Mouse (Mus musculus) embryonic facial prominence, embryonic 11.5 days (tissue): ENCODE measurements around the gene Prkaca. TPM values are rescaled to one million over a fixed set of nuclear protein-coding genes. Genes with fewer than 3 reads are reported as not detected.

Experiments used
- ATAC-seq: fragments of 200-750 bp; cut with Nextera tagmentation; replicated peaks from 2 replicates; pipeline ENCODE4 v1.8.0; 2017; ENCODE audit warnings: low read depth; ENCODE audit not compliant: insufficient number of reproducible peaks, low FRiP score, low TSS enrichment
- DNase-seq: peaks from one replicate; pipeline ENCODE4 v3.0.0-alpha.2; 2015; ENCODE audit warnings: low spot score
- H3K27ac ChIP-seq: fragments of 300-500 bp; sonication (generic); replicated peaks from 2 replicates; pipeline ENCODE4 v1.5.1; 2014; ENCODE audit warnings: mild to moderate bottlenecking, low read depth, low read length, control low read depth
- H3K27me3 ChIP-seq: fragments of 300-500 bp; sonication (generic); 2 replicates; pipeline ENCODE4 v1.6.1; 2014; ENCODE audit warnings: mild to moderate bottlenecking, low read length, moderate library complexity, mixed read lengths; ENCODE audit not compliant: control insufficient read depth, insufficient read depth
- H3K36me3 ChIP-seq: fragments of 300-500 bp; sonication (generic); replicated peaks from 2 replicates; pipeline ENCODE4 v1.6.1; 2014; ENCODE audit warnings: low read depth, mild to moderate bottlenecking, low read length, moderate library complexity, mixed read lengths; ENCODE audit not compliant: control insufficient read depth, insufficient read depth
- H3K4me1 ChIP-seq: fragments of 300-500 bp; sonication (generic); 2 replicates; pipeline ENCODE4 v1.6.1; 2014; ENCODE audit warnings: low read length, mixed read lengths; ENCODE audit not compliant: control insufficient read depth, insufficient read depth
- H3K4me2 ChIP-seq: fragments of 300-500 bp; sonication (generic); 2 replicates; pipeline ENCODE4 v1.6.1; 2014; ENCODE audit warnings: low read depth, mild to moderate bottlenecking, control low read depth, low read length, moderate library complexity
- H3K4me3 ChIP-seq: fragments of 300-500 bp; sonication (generic); 2 replicates; pipeline ENCODE4 v1.5.1; 2014; ENCODE audit warnings: low read depth, low read length, control low read depth
- H3K9ac ChIP-seq: fragments of 300-500 bp; sonication (generic); replicated peaks from 2 replicates; pipeline ENCODE4 v1.6.1; 2014; ENCODE audit warnings: mild to moderate bottlenecking, control low read depth, low read length
- H3K9me3 ChIP-seq: fragments of 300-500 bp; sonication (generic); replicated peaks from 2 replicates; pipeline ENCODE4 v1.6.1; 2016; ENCODE audit warnings: mild to moderate bottlenecking, low read length, inconsistent platforms, mixed read lengths; ENCODE audit not compliant: control insufficient read depth
- WGBS: fragments of 180-500 bp; shearing (Covaris S2); extraction: QIAGEN DNeasy Blood & Tissue Kit; methylation state at CpG from one replicate; pipeline ENCODE4 v1.1.7; 2014; 5-methylcytosine and 5-hydroxymethylcytosine counted together
- polyA plus RNA-seq: library from polyadenylated mRNA; unstranded; fragments of >200 nt; fragmentation: Nextera tagmentation; extraction: Ambion mirVana; gene quantifications from 2 replicates; pipeline ENCODE4 v1.2.1, GENCODE M21; 2014

Prkaca gene
- polyA plus RNA-seq, 1 experiment from 2014 or later = 138 TPM

GRCm38 (mm10) chr8:84027449-84027848 lies 54.7 kb downstream of the Prkaca start:
- peaks cover 11% of the 10 kb centered on the region for H3K27me3 ChIP-seq
- no peak for DNase-seq
- no peak for ATAC-seq

GRCm38 (mm10) chr8:84029272-84029671 lies 56.5 kb downstream of the Prkaca start:
- H3K27me3 ChIP-seq = peaks cover 11% of the 10 kb centered on the region
- WGBS = 96% methylated on average over 5 of the region's 5 CpGs

More at GRCm38 (mm10) chr8:84027449-84027848, 54.7 kb downstream of the Prkaca start:
- no peaks in the 10 kb centered on the region for H3K36me3 ChIP-seq
- H3K9me3 ChIP-seq = no peaks in the 10 kb centered on the region
- no peaks in the 10 kb centered on the region for H3K4me1 ChIP-seq
- H3K9ac ChIP-seq = no peak overlapping the region
- no peak overlapping the region for H3K4me2 ChIP-seq
- H3K27ac ChIP-seq = no peak overlapping the region
- no peak overlapping the region for H3K4me3 ChIP-seq
- 10% methylated on average over 10 of the region's 10 CpGs for WGBS

GRCm38 (mm10) chr8:84032777-84033176 lies 60.0 kb downstream of the Prkaca start:
- H3K9me3 ChIP-seq = no peaks in the 10 kb centered on the region
- no peak for DNase-seq
- H3K27me3 ChIP-seq = no peaks in the 10 kb centered on the region
- H3K4me3 ChIP-seq = no peak overlapping the region
- WGBS = 79% methylated on average over 4 of the region's 4 CpGs
- H3K9ac ChIP-seq = no peak overlapping the region
- ATAC-seq = no peak
- H3K27ac ChIP-seq = no peak overlapping the region
- H3K4me2 ChIP-seq = no peak overlapping the region
- no peaks in the 10 kb centered on the region for H3K36me3 ChIP-seq
- no peaks in the 10 kb centered on the region for H3K4me1 ChIP-seq

More at GRCm38 (mm10) chr8:84029272-84029671, 56.5 kb downstream of the Prkaca start:
- DNase-seq (no peak), ATAC-seq (no peak)
- H3K9ac ChIP-seq = no peak overlapping the region
- H3K9me3 ChIP-seq = no peaks in the 10 kb centered on the region
- no peak overlapping the region for H3K4me3 ChIP-seq
- no peaks in the 10 kb centered on the region for H3K36me3 ChIP-seq
- H3K4me2 ChIP-seq = no peak overlapping the region
- no peaks in the 10 kb centered on the region for H3K4me1 ChIP-seq
- H3K27ac ChIP-seq = no peak overlapping the region

- no peaks in the 10 kb centered on the region for H3K4me1 ChIP-seq
- no peak for ATAC-seq
- no peak overlapping the region for H3K9ac ChIP-seq
- peaks cover 20% of the 10 kb centered on the region for H3K27me3 ChIP-seq
- no peak overlapping the region for H3K4me3 ChIP-seq
- WGBS = 77% methylated on average over 5 of the region's 5 CpGs
- H3K9me3 ChIP-seq = no peaks in the 10 kb centered on the region
- no peak overlapping the region for H3K27ac ChIP-seq
- no peaks in the 10 kb centered on the region for H3K36me3 ChIP-seq
- no peak overlapping the region for H3K4me2 ChIP-seq
- DNase-seq = no peak
These were observed 65.2 kb downstream of the Prkaca start for GRCm38 (mm10) chr8:84038015-84038414.

GRCm38 (mm10) chr8:84039050-84039449 lies 66.3 kb downstream of the Prkaca start:
- Histone ChIP-seq H3K9ac (no peak overlapping the region), H3K36me3 (no peaks in the 10 kb centered on the region), H3K4me1 (no peaks in the 10 kb centered on the region), H3K9me3 (no peaks in the 10 kb centered on the region), H3K27me3 (peaks cover 30% of the 10 kb centered on the region), H3K4me2 (no peak overlapping the region), H3K27ac (no peak overlapping the region), H3K4me3 (no peak overlapping the region)
- DNase-seq (peak; percentile 93), ATAC-seq (0 out of 2 replicates have a peak, but pooled peaks have one; percentile 27)
- WGBS = 10% methylated on average over 5 of the region's 5 CpGs

GRCm38 (mm10) chr8:84042066-84042947 lies 69.5 kb downstream of the Prkaca start, which contains the start of gene Il27ra:
Il27ra (minus strand) TSS chr8:84042589.
- Histone ChIP-seq H3K4me2 (peak within 1 kb of the TSS; percentile 49), H3K4me3 (peak within 1 kb of the TSS; percentile 29), H3K27me3 (peaks cover 42% of the 10 kb centered on the region), H3K27ac (no peak within 1 kb of the TSS), H3K9me3 (no peaks in the 10 kb centered on the region), H3K36me3 (no peaks in the 10 kb centered on the region), H3K4me1 (peaks cover 3% of the 10 kb centered on the region; the same call in 1 of the 2 replicates), H3K9ac (peak within 1 kb of the TSS; percentile 48)
- no peak for ATAC-seq
- WGBS = 4% methylated on average over 40 of the region's 40 CpGs
- DNase-seq = peak; percentile 73

GRCm38 (mm10) chr8:84042948-84043342 lies 70.2 kb downstream of the Prkaca start:
- Histone ChIP-seq H3K36me3 (no peaks in the 10 kb centered on the region), H3K27me3 (peaks cover 42% of the 10 kb centered on the region), H3K4me2 (no peak overlapping the region), H3K9me3 (no peaks in the 10 kb centered on the region), H3K4me1 (peaks cover 3% of the 10 kb centered on the region; the same call in 1 of the 2 replicates), H3K27ac (no peak overlapping the region), H3K9ac (no peak overlapping the region), H3K4me3 (no peak overlapping the region)
- WGBS = 24% methylated on average over 12 of the region's 12 CpGs
- no peak for ATAC-seq
- DNase-seq = no peak

GRCm38 (mm10) chr8:84044103-84044502 lies 71.3 kb downstream of the Prkaca start:
- H3K4me2 ChIP-seq = no peak overlapping the region
- H3K9ac ChIP-seq = no peak overlapping the region
- DNase-seq = no peak
- peaks cover 3% of the 10 kb centered on the region; the same call in 1 of the 2 replicates for H3K4me1 ChIP-seq
- H3K9me3 ChIP-seq = no peaks in the 10 kb centered on the region
- H3K36me3 ChIP-seq = no peaks in the 10 kb centered on the region
- ATAC-seq = no peak
- no peak overlapping the region for H3K27ac ChIP-seq
- H3K27me3 ChIP-seq = peaks cover 42% of the 10 kb centered on the region
- WGBS = 3% methylated on average over 7 of the region's 7 CpGs
- no peak overlapping the region for H3K4me3 ChIP-seq
